ENCODE assay signal across 8 mouse cellular contexts in the genomic region with DNA sequence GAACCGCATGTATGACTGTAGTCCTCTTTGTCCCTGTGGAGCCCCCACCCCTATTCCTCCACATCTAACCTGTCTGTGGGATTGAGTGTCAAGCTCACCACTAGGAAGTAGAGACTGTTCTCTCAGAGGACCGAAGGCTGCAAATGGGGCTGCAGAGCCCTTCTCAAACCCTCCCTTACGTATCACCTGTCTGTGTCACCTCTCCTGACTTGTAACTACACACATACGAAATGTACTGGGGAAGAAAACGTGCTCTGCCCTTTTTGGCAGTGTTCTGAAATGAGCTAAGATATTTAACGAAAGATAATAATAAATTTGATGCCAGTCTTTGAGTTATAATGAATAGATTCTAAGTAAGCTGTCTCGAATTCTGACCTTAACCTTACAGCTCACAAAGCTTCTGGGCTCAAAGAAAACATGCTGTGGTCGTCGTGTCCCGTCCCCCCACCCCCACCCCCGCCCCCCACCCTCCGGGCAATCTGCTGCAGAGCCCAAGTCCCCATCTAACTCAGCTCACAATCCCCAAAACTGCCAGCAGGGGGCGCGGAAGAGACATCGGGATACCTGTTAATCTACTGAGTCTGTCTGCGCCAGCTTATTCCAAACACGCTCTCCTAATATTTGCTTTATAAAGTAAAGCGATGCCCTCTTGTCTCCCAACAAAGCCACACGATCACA. TPM values are rescaled to one million over a fixed set of nuclear protein-coding genes. Genes with fewer than 3 reads are reported as not detected.
DNase-seq lines count a peak whose midpoint lies in the region; ATAC-seq and TF ChIP-seq lines count a peak whose summit lies in the region.

No protein-coding gene starts in this region.

- peak; percentile 96 for DNase-seq in MEL (ENCODE audit: low read depth, low spot score)
- peak; percentile 65 to 77 for DNase-seq in cerebellum, adult 2 months
- peak; percentile 88 for DNase-seq in forebrain, postnatal 0 days
- peak; percentile 85 to 92 for DNase-seq in heart, postnatal 36 days
- DNase-seq in layer of hippocampus, adult 11-12 months (ENCODE audit: low spot score): peak; percentile 91
- DNase-seq in lung, adult 18-20 months: peak; percentile 78 to 86
- peak; percentile 77 for DNase-seq in testis, postnatal 14 days (ENCODE audit: low spot score)

- TF ChIP-seq CTCF in MEL (IDR thresholded peaks at IDR 0.05 in 2 of 3, conservative IDR thresholded peaks at IDR 0.05 in 1 of 3; ENCODE audit: control insufficient read depth in 1 of 3, insufficient read depth in 1 of 3, low read depth in 2 of 3, low read length in 3 of 3, poor library complexity in 1 of 3, severe bottlenecking in 1 of 3): peak; percentile 57 to 93 (median 79)
- peak; percentile 68 for TF ChIP-seq CTCF in cerebellum, adult 2 months (IDR thresholded peaks at IDR 0.05; ENCODE audit: borderline replicate concordance, insufficient read depth, low read depth, low read length)
- peak; percentile 79 for TF ChIP-seq CTCF in forebrain, postnatal 0 days (IDR thresholded peaks at IDR 0.05; ENCODE audit: low read depth)

- 22% methylated on average over 19 of the region's 19 CpGs for WGBS in cerebellum, adult 2 months
- WGBS in forebrain, postnatal 0 days: 23% methylated on average over 19 of the region's 19 CpGs

- H3K9me3 ChIP-seq in MEL (replicated peaks; ENCODE audit: insufficient read depth, low read length): no peaks in the 10 kb centered on the region
- no peaks in the 10 kb centered on the region for H3K9me3 ChIP-seq in forebrain, postnatal 0 days (ENCODE audit: low read length)

- H3K79me2 ChIP-seq in MEL (ENCODE audit: control insufficient read depth, insufficient read depth, low read length, poor library complexity): peaks cover 3% of the 10 kb centered on the region; the same call in 1 of the 2 replicates

- intact Hi-C loops in heart, postnatal 36 days (cut with DNase I): loop anchor here (2.0 kb wide), 3 partner anchors 60 to 216 kb away; a partner anchor contains a TSS

- TF ChIP-seq POLR2A in MEL (IDR thresholded peaks at IDR 0.05; ENCODE audit: control insufficient read depth in 1 of 2, insufficient read depth in 1 of 2, low read depth in 1 of 2, low read length in 2 of 2, poor library complexity in 1 of 2): no peak
- TF ChIP-seq POLR2A in cerebellum, adult 2 months (IDR thresholded peaks at IDR 0.05; ENCODE audit: borderline replicate concordance, insufficient read depth, low read length): no peak

- peak overlapping the region; percentile 81 for H3K9ac ChIP-seq in MEL (ENCODE audit: control insufficient read depth, low read depth, low read length, poor library complexity, severe bottlenecking)
- H3K9ac ChIP-seq in forebrain, postnatal 0 days: no peak overlapping the region

- H3K4me1 ChIP-seq in MEL (ENCODE audit: control insufficient read depth in 1 of 2, insufficient read depth in 2 of 2, low read length in 2 of 2): peaks cover 7 to 19% of the 10 kb centered on the region in 2 experiments; a peak in 3 of 4 replicates
- no peaks in the 10 kb centered on the region for H3K4me1 ChIP-seq in cerebellum, adult 2 months (ENCODE audit: control insufficient read depth, insufficient read depth, low read length)
- peaks cover 3% of the 10 kb centered on the region; the same call in 1 of the 2 replicates for H3K4me1 ChIP-seq in forebrain, postnatal 0 days (ENCODE audit: insufficient read depth)

- peak; percentile 70 for TF ChIP-seq RAD21 in MEL (IDR thresholded peaks at IDR 0.05; ENCODE audit: low read depth, low read length)

- peak in 1 of 2 experiments; percentile 28; a peak in 1 of 4 replicates for TF ChIP-seq EP300 in MEL (IDR thresholded peaks at IDR 0.05; ENCODE audit: low read depth in 1 of 2, low read length in 2 of 2)

- peak overlapping the region; percentile 44 to 61 for H3K4me3 ChIP-seq in MEL (ENCODE audit: control insufficient read depth in 1 of 2, insufficient read depth in 1 of 2, low read depth in 2 of 2, low read length in 2 of 2)
- peak overlapping the region; percentile 45 for H3K4me3 ChIP-seq in cerebellum, adult 2 months (replicated peaks; ENCODE audit: insufficient read depth, low read depth, low read length)
- H3K4me3 ChIP-seq in forebrain, postnatal 0 days (ENCODE audit: low read depth, low read length): no peak overlapping the region

- peak overlapping the region; percentile 98 for H3K27ac ChIP-seq in MEL (ENCODE audit: control insufficient read depth, low read depth, low read length)
- H3K27ac ChIP-seq in cerebellum, adult 2 months (ENCODE audit: insufficient read depth, low read length): no peak overlapping the region
- no peak overlapping the region for H3K27ac ChIP-seq in forebrain, postnatal 0 days (ENCODE audit: low read depth, low read length)

- peaks cover 0 to 10% of the 10 kb centered on the region in 2 experiments; a peak in 2 of 4 replicates for H3K36me3 ChIP-seq in MEL (ENCODE audit: control insufficient read depth in 1 of 2, insufficient read depth in 2 of 2, low read length in 2 of 2)
- H3K36me3 ChIP-seq in forebrain, postnatal 0 days (ENCODE audit: insufficient read depth): no peaks in the 10 kb centered on the region

- H3K4me2 ChIP-seq in forebrain, postnatal 0 days (ENCODE audit: low read depth): peak overlapping the region; percentile 32

- ATAC-seq in forebrain, postnatal 0 days: peak; percentile 90
- peak; percentile 31; the same call in 1 of the 2 replicates for ATAC-seq in neutrophil, adult 5-6 weeks (ENCODE audit: extremely low read depth, insufficient number of reproducible peaks, low FRiP score, poor library complexity, severe bottlenecking)

- H3K27me3 ChIP-seq in MEL (ENCODE audit: control insufficient read depth in 1 of 2, insufficient read depth in 2 of 2, low read length in 2 of 2): no peaks in the 10 kb centered on the region
- no peaks in the 10 kb centered on the region for H3K27me3 ChIP-seq in cerebellum, adult 2 months (ENCODE audit: control insufficient read depth, insufficient read depth, low read length)
- no peaks in the 10 kb centered on the region for H3K27me3 ChIP-seq in forebrain, postnatal 0 days (ENCODE audit: insufficient read depth, low read length)

TF ChIP-seq in MEL, 35 proteins besides CTCF, POLR2A, EP300 and RAD21 (continues in another document):
- TF ChIP-seq SMC3 (IDR thresholded peaks at IDR 0.05; ENCODE audit: low read depth, low read length) (peak; percentile 82), MAFK (IDR thresholded peaks at IDR 0.05; ENCODE audit: borderline replicate concordance, low read depth, low read length) (no peak), JUND (IDR thresholded peaks at IDR 0.05; ENCODE audit: low read depth, low read length) (no peak), ETS1 (IDR thresholded peaks at IDR 0.05; ENCODE audit: low read depth, low read length) (peak; percentile 45; the same call in 1 of the 2 replicates), HCFC1 (IDR thresholded peaks at IDR 0.05; ENCODE audit: low read depth, low read length) (no peak), NRF1 (IDR thresholded peaks at IDR 0.05; ENCODE audit: insufficient read depth, low read depth, low read length, poor library complexity, severe bottlenecking) (no peak), MYB (IDR thresholded peaks at IDR 0.05; ENCODE audit: low read depth, low read length) (no peak), KAT2A (conservative IDR thresholded peaks at IDR 0.05; ENCODE audit: low read depth, low read length) (no peak), USF2 (IDR thresholded peaks at IDR 0.05; ENCODE audit: borderline replicate concordance in 1 of 2, insufficient read depth in 1 of 2, low read depth in 1 of 2, low read length in 2 of 2) (no peak), MAX (IDR thresholded peaks at IDR 0.05; ENCODE audit: low read length) (peak; percentile 17; the same call in 1 of the 2 replicates), ZMIZ1 (IDR thresholded peaks at IDR 0.05; ENCODE audit: low read depth, low read length) (0 out of 2 replicates have a peak, but pooled peaks have one; percentile 2), CHD2 (IDR thresholded peaks at IDR 0.05; ENCODE audit: low read length) (0 out of 2 replicates have a peak, but pooled peaks have one; percentile 10), ZKSCAN1 (IDR thresholded peaks at IDR 0.05; ENCODE audit: low read depth, low read length) (no peak), UBTF (IDR thresholded peaks at IDR 0.05; ENCODE audit: borderline replicate concordance, insufficient read depth, low read depth, low read length) (no peak), TCF12 (IDR thresholded peaks at IDR 0.05; ENCODE audit: low read depth, low read length) (no peak), MEF2A (IDR thresholded peaks at IDR 0.05; ENCODE audit: extremely low read depth, insufficient replicate concordance, low read depth, low read length, poor library complexity, severe bottlenecking) (no peak), ZC3H11A (IDR thresholded peaks at IDR 0.05; ENCODE audit: low read depth, low read length) (peak; percentile 54; the same call in 1 of the 2 replicates)

RNA-seq across cellular contexts. Expression of a gene that starts 10.9 kb away (rescaled TPM):
- total RNA-seq in MEL (2012; rRNA removed): not detected in 2 replicates
- polyA plus RNA-seq in MEL (2012; ENCODE audit: insufficient read depth in 1 of 2, insufficient read length in 2 of 2, low read depth in 1 of 2, low replicate concordance in 2 of 2, missing spikeins in 1 of 2): not detected
- polyA plus RNA-seq in cerebellum, adult 2 months (2012; rRNA removed): 0.40 TPM in 1 of 2 replicates, not detected in the other
- 2.7 TPM in 1 of 2 replicates, not detected in the other for total RNA-seq in forebrain, postnatal 0 days (2014; rRNA removed)
- 0.44 TPM in 1 of 2 replicates, not detected in the other for polyA plus RNA-seq in forebrain, postnatal 0 days (2015; fragmentation: Nextera tagmentation; extraction: Ambion mirVana)
- 1 to 10 TPM in 1 of 2 experiments, not detected in 1; 1.2 TPM for total RNA-seq in heart, postnatal 36 days (2021)
- total RNA-seq in neutrophil, adult 5-6 weeks (2017): not detected in 2 replicates

RNA-seq across cellular contexts. Expression of a gene that starts 43.5 kb away (rescaled TPM):
- 0.07 and 0.08 TPM in 2 replicates for total RNA-seq in MEL (2012; rRNA removed)
- under 1 TPM in 1 of 2 experiments, not detected in 1; 0.13 TPM for polyA plus RNA-seq in MEL (2012; ENCODE audit: insufficient read depth in 1 of 2, insufficient read length in 2 of 2, low read depth in 1 of 2, low replicate concordance in 2 of 2, missing spikeins in 1 of 2)
- polyA plus RNA-seq in cerebellum, adult 2 months (2012; rRNA removed): 2.2 and 2.3 TPM in 2 replicates
- total RNA-seq in forebrain, postnatal 0 days (2014; rRNA removed): 2.2 and 2.9 TPM in 2 replicates
- 1.0 and 1.1 TPM in 2 replicates for polyA plus RNA-seq in forebrain, postnatal 0 days (2015; fragmentation: Nextera tagmentation; extraction: Ambion mirVana)
- 10 to 100 TPM; 10.3 to 11.6 TPM for total RNA-seq in heart, postnatal 36 days (2021)
- total RNA-seq in neutrophil, adult 5-6 weeks (2017): not detected in 2 replicates

RNA-seq across cellular contexts. Expression of a gene that starts 60.0 kb away (rescaled TPM):
- 38.9 and 45.5 TPM in 2 replicates for total RNA-seq in MEL (2012; rRNA removed)
- polyA plus RNA-seq in MEL (2012; ENCODE audit: insufficient read depth in 1 of 2, insufficient read length in 2 of 2, low read depth in 1 of 2, low replicate concordance in 2 of 2, missing spikeins in 1 of 2): 10 to 100 TPM; 49.3 to 58.3 TPM
- 26.3 and 29.1 TPM in 2 replicates for polyA plus RNA-seq in cerebellum, adult 2 months (2012; rRNA removed)
- 45.4 and 63.9 TPM in 2 replicates for total RNA-seq in forebrain, postnatal 0 days (2014; rRNA removed)
- 19.4 and 31.9 TPM in 2 replicates for polyA plus RNA-seq in forebrain, postnatal 0 days (2015; fragmentation: Nextera tagmentation; extraction: Ambion mirVana)
- total RNA-seq in heart, postnatal 36 days (2021): 10 to 100 TPM; 20.4 to 21.3 TPM
- total RNA-seq in neutrophil, adult 5-6 weeks (2017): 62.1 and 65.9 TPM in 2 replicates
